Mouse (Mus musculus) layer of hippocampus, adult 2 months (tissue): ENCODE data around the gene Endog. TPM values are rescaled to one million over a fixed set of nuclear protein-coding genes. Genes with fewer than 3 reads are reported as not detected.

Experiments used
- DNase-seq, 2 experiments: peaks; one replicate each; pipeline ENCODE4 v3.0.0; 2022; ENCODE audit warnings: low spot score in 2 of 2
- H3K27ac ChIP-seq: fragments of 200-600 bp; 2 replicates; pipeline ENCODE4 v1.8.1; 2022
- H3K4me3 ChIP-seq: fragments of 200-600 bp; 2 replicates; pipeline ENCODE4 v1.8.1; 2022; ENCODE audit warnings: mild to moderate bottlenecking
- CTCF ChIP-seq: fragments of 200-600 bp; conservative IDR thresholded peaks from 2 replicates; pipeline ENCODE4 v1.8.1; 2022; ENCODE audit warnings: antibody characterized with exemption, mild to moderate bottlenecking, moderate library complexity
- total RNA-seq, 2 experiments: library from RNA; stranded (reverse); gene quantifications; 2 replicates each; pipeline ENCODE4 v1.2.3; 2021

Endog gene
- total RNA-seq, 2 experiments from 2014 or later: 17.6 to 24.1 TPM

- DNase-seq: peak in 1 of 2 experiments; percentile 16
- TF ChIP-seq CTCF: no peak
- Histone ChIP-seq H3K4me3 (peak overlapping the region; percentile 80), H3K27ac (peak overlapping the region; percentile 90)
Measured at GRCm38 (mm10) chr2:30205255-30205628, 33.9 kb downstream of the Endog start.

DNA sequence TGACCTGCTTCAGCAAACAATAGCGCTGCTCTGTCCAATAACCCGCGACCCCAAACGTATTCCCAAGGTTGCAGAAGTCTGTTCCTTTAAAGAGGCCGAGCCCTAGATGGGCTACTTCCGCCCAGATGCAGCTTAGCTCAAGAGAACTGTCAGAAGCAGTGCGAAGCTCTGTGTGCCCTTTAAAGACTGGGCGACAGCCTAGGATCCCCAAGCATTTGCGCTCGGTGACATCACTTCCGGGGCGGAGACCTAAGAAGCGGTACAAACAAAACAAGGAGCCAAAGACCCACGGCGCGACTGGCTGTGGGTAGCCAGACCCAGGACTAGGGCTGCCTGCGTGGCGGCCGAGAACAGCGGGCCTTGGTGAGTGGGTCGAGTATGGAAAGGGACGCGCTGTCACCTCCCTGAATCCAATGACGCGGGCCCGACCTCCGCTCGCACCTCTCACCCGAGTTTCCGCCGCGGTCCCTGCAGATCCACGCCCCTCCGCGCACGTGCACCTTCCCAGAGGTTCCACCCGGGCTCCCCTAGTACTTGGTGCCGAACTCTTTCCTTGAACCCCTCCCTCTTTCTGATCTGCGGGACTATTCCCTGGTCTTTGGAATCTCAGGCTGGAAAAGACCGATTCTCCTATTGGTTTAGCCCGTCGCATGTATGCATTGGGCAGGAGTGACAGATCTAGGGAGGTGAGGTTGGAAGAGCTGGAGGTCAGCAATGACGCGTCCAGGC lies 34.5 kb downstream of the Endog start, which contains the start of gene Kyat1:
TSS of gene Kyat1 (minus strand) at position 219 of the 729 bp plus-strand sequence.
- TF ChIP-seq CTCF: no peak
- peak; percentile 92 to 94 for DNase-seq
- H3K4me3 ChIP-seq: peak within 1 kb of the TSS; percentile 80
- peak within 1 kb of the TSS; percentile 90 for H3K27ac ChIP-seq

- no peak for TF ChIP-seq CTCF
- Histone ChIP-seq H3K4me3 (no peak overlapping the region), H3K27ac (no peak overlapping the region)
- no peak for DNase-seq
Measured at GRCm38 (mm10) chr2:30207401-30207800, 36.1 kb downstream of the Endog start.

- TF ChIP-seq CTCF: no peak
- Histone ChIP-seq H3K27ac (no peak overlapping the region), H3K4me3 (no peak overlapping the region)
- no peak for DNase-seq
Measured at GRCm38 (mm10) chr2:30207886-30208285, 36.6 kb downstream of the Endog start.

GRCm38 (mm10) chr2:30211408-30212168 lies 40.3 kb downstream of the Endog start:
- no peak for DNase-seq
- no peak overlapping the region for H3K27ac ChIP-seq
- no peak for TF ChIP-seq CTCF
- H3K4me3 ChIP-seq: no peak overlapping the region

- no peak overlapping the region for H3K4me3 ChIP-seq
- no peak for TF ChIP-seq CTCF
- no peak for DNase-seq
- H3K27ac ChIP-seq: no peak overlapping the region
Measured at GRCm38 (mm10) chr2:30212169-30212545, 40.9 kb downstream of the Endog start.

DNA sequence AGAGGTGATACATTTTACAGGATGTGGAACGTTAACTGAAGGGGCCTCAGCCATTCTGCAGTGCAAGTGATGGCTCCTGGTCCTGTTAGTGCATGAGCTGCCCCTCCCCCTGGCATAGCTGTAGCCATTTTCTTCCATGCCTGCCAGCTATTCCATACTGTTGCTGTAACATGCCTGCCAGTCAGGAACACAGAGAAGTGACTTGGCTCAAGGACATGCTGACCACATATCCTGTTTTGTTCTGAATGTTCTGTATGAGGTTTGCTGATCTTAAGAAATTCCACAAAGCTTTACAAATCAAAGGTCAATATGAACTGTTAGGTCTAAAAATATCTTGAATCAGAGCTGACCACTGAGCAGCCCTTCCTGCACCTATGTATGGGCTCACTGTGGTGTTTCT lies 41.7 kb downstream of the Endog start:
- DNase-seq: no peak
- no peak for TF ChIP-seq CTCF
- H3K4me3 ChIP-seq: no peak overlapping the region
- no peak overlapping the region for H3K27ac ChIP-seq

DNA sequence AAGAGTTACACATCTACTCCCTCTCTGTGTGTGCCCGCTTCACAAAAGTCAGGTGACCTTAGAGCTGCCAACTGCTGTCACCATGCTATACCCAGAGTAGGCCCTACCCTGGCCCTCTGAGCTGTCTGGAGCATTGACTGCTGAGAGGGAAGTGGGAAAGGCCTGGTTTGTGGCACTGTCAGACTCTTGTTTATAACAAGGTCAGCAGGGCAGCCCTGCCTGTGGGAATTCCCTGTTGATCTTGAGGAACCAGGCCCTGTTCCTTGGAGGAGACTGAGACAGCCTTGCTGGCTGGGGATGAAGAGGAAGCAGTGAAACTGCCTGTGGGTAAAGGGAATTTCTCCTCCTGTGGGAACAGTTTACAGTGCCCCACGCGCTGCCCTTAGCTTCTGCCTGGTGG lies 43.5 kb downstream of the Endog start:
- no peak for TF ChIP-seq CTCF
- H3K27ac ChIP-seq: no peak overlapping the region
- DNase-seq: no peak
- H3K4me3 ChIP-seq: no peak overlapping the region

DNA sequence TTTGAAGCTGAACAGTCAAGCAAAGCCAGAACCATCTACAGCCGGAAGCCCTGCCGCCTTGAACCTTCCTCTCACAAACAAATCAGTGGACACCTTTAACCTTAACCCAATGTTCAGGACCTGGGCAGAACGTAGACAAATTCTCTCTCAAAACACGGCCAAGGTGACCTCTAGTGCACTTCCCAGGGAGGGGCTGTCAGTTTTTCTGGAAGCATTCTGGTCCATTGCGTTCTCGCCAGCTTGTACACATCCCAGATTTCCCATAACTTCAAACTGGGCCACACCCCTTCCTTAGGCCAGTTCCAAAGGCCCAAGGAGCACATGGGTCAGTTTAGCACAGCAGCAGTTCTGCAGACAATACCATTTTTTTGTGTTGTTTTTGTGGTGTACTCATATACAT lies 44.2 kb downstream of the Endog start:
- H3K4me3 ChIP-seq: no peak overlapping the region
- no peak overlapping the region for H3K27ac ChIP-seq
- DNase-seq: no peak
- TF ChIP-seq CTCF: no peak

- DNase-seq: no peak
- no peak for TF ChIP-seq CTCF
- no peak overlapping the region for H3K27ac ChIP-seq
- H3K4me3 ChIP-seq: no peak overlapping the region
Measured at GRCm38 (mm10) chr2:30216293-30216692, 45.0 kb downstream of the Endog start.

Other genes starting within 250 kb of the Endog start
- gene Gle1, start 236.1 kb upstream of the Endog start, total RNA-seq: 10 to 100 TPM; 48.0 to 48.9 TPM
- gene Sptan1, start 205.9 kb upstream of the Endog start, total RNA-seq: 100 to 1,000 TPM; 879 to 882 TPM
- 10 to 100 TPM; 37.3 to 37.4 TPM for gene Wdr34, start 122.6 kb upstream of the Endog start, total RNA-seq
- 100 to 1,000 TPM; 171 to 197 TPM for gene Set, start 114.1 kb upstream of the Endog start, total RNA-seq
- 1 to 10 TPM; 1.7 to 2.1 TPM for gene Pkn3, start 93.8 kb upstream of the Endog start, total RNA-seq
- 1 to 10 TPM; 7.6 to 9.1 TPM for gene Zdhhc12, start 77.8 kb upstream of the Endog start, total RNA-seq
- gene Zer1, start 46.9 kb upstream of the Endog start, total RNA-seq: 100 to 1,000 TPM; 197 to 199 TPM
- 10 to 100 TPM; 54.7 to 55.7 TPM for gene Tbc1d13, start 37.7 kb upstream of the Endog start, total RNA-seq
- 10 to 100 TPM; 35.4 to 40.0 TPM for gene Spout1, start 7.0 kb downstream of the Endog start, total RNA-seq
- gene Kyat1, start 34.4 kb downstream of the Endog start, total RNA-seq: 10 to 100 TPM; 15.7 to 17.0 TPM
- gene Lrrc8a, start 66.2 kb downstream of the Endog start, total RNA-seq: 10 to 100 TPM; 56.8 to 59.3 TPM
- 10 to 100 TPM in 1 of 2 experiments, 1 to 10 TPM in 1; 8.7 to 10.9 TPM for gene Gm28035, start 69.1 kb downstream of the Endog start, total RNA-seq
- gene Phyhd1, start 94.7 kb downstream of the Endog start, total RNA-seq: 10 to 100 TPM; 21.5 to 22.2 TPM
- gene Gm28038, start 109.5 kb downstream of the Endog start, total RNA-seq: not detected
- gene Dolk, start 114.8 kb downstream of the Endog start, total RNA-seq: 10 to 100 TPM; 22.1 to 22.2 TPM
- 10 to 100 TPM; 19.0 to 25.9 TPM for gene Nup188, start 114.9 kb downstream of the Endog start, total RNA-seq
- 100 to 1,000 TPM; 287 to 288 TPM for gene Sh3glb2, start 187.8 kb downstream of the Endog start, total RNA-seq
- 100 to 1,000 TPM; 112 to 120 TPM for gene Miga2, start 192.7 kb downstream of the Endog start, total RNA-seq
- gene Dolpp1, start 220.8 kb downstream of the Endog start, total RNA-seq: 10 to 100 TPM; 22.8 to 24.0 TPM
- gene Crat, start 244.3 kb downstream of the Endog start, total RNA-seq: 10 to 100 TPM; 50.9 to 51.6 TPM
- gene Ptpa, start 244.5 kb downstream of the Endog start, total RNA-seq: 100 to 1,000 TPM; 152 to 168 TPM